ENCODE assay signal across 9 mouse cellular contexts in genomic region chr10:111508324-111509080, GRCm38 (mm10). TPM values are rescaled to one million over a fixed set of nuclear protein-coding genes. Genes with fewer than 3 reads are reported as not detected.
DNase-seq lines count a peak whose midpoint lies in the region; ATAC-seq and TF ChIP-seq lines count a peak whose summit lies in the region.
"Had no signal": no experiment of that assay in that cellular context is flagged by ENCODE, and none has a peak within 500 bp of the region (broad histone marks: within the 10 kb centered on the region; RNA-seq: fewer than 3 reads in every experiment).

No protein-coding gene starts in this region.

- no peaks in the 10 kb centered on the region for H3K9me3 ChIP-seq in heart, embryonic 14.5 days (ENCODE audit: control insufficient read depth, low read length)
- H3K9me3 ChIP-seq in G1E (replicated peaks) = no peaks in the 10 kb centered on the region
- H3K9me3 ChIP-seq in hindbrain, embryonic 13.5 days = no peaks in the 10 kb centered on the region
- H3K9me3 ChIP-seq in midbrain, embryonic 13.5 days = no peaks in the 10 kb centered on the region

- H3K4me3 ChIP-seq in heart, embryonic 14.5 days (ENCODE audit: control insufficient read depth in 1 of 2, insufficient read depth in 1 of 2, low read depth in 1 of 2, low read length in 2 of 2) = peak overlapping the region; percentile 77 to 89
- H3K4me3 ChIP-seq in G1E (ENCODE audit: low read depth, low read length) = peak overlapping the region; percentile 94; the same call in 1 of the 2 replicates
- H3K4me3 ChIP-seq in hindbrain, embryonic 13.5 days = peak overlapping the region; percentile 82
- peak overlapping the region; percentile 67 for H3K4me3 ChIP-seq in midbrain, embryonic 13.5 days (replicated peaks)

- H3K27me3 ChIP-seq in heart, embryonic 14.5 days (ENCODE audit: control insufficient read depth, insufficient read depth, low read length) = no peaks in the 10 kb centered on the region
- H3K27me3 ChIP-seq in G1E (ENCODE audit: insufficient read depth, low read length) = no peaks in the 10 kb centered on the region
- no peaks in the 10 kb centered on the region for H3K27me3 ChIP-seq in hindbrain, embryonic 13.5 days
- H3K27me3 ChIP-seq in midbrain, embryonic 13.5 days = peaks cover 22% of the 10 kb centered on the region; the same call in 1 of the 2 replicates
- H3K27me3 ChIP-seq: Patski had no signal

- H3K4me1 ChIP-seq in heart, embryonic 14.5 days (ENCODE audit: control insufficient read depth in 2 of 2, insufficient read depth in 2 of 2, low read length in 2 of 2) = peaks cover 10 to 43% of the 10 kb centered on the region in 2 experiments
- peaks cover 50% of the 10 kb centered on the region for H3K4me1 ChIP-seq in G1E (ENCODE audit: insufficient read depth, low read depth, low read length)
- H3K4me1 ChIP-seq in hindbrain, embryonic 13.5 days (replicated peaks) = peaks cover 34% of the 10 kb centered on the region
- peaks cover 23% of the 10 kb centered on the region for H3K4me1 ChIP-seq in midbrain, embryonic 13.5 days (replicated peaks)

- peak overlapping the region; percentile 97 for H3K9ac ChIP-seq in heart, embryonic 14.5 days (ENCODE audit: low read length)
- peak overlapping the region; percentile 98 for H3K9ac ChIP-seq in hindbrain, embryonic 13.5 days
- H3K9ac ChIP-seq in midbrain, embryonic 13.5 days (replicated peaks) = peak overlapping the region; percentile 88

- 11% methylated on average over 7 of the region's 7 CpGs for WGBS in heart, embryonic 14.5 days
- WGBS in hindbrain, embryonic 13.5 days = 9% methylated on average over 7 of the region's 7 CpGs
- 7% methylated on average over 7 of the region's 7 CpGs for WGBS in midbrain, embryonic 13.5 days

- H3K36me3 ChIP-seq in heart, embryonic 14.5 days (ENCODE audit: control insufficient read depth, insufficient read depth, low read length) = no peaks in the 10 kb centered on the region; the same call in 1 of the 2 replicates
- H3K36me3 ChIP-seq in G1E (replicated peaks) = peaks cover 7% of the 10 kb centered on the region
- H3K36me3 ChIP-seq in hindbrain, embryonic 13.5 days = no peaks in the 10 kb centered on the region
- no peaks in the 10 kb centered on the region for H3K36me3 ChIP-seq in midbrain, embryonic 13.5 days

- DNase-seq in heart, postnatal 10 days = no peak
- no peak for DNase-seq in G1E (ENCODE audit: low spot score)
- DNase-seq in adrenal gland, postnatal 4 days (ENCODE audit: low spot score in 2 of 2) = no peak
- DNase-seq in thymus, postnatal 25 days = no peak

- TF ChIP-seq CTCF in G1E (IDR thresholded peaks at IDR 0.05; ENCODE audit: low read depth, low read length) = no peak

- peak overlapping the region; percentile 87 for H3K4me2 ChIP-seq in heart, embryonic 14.5 days (ENCODE audit: low read length)
- peak overlapping the region; percentile 78 for H3K4me2 ChIP-seq in hindbrain, embryonic 13.5 days
- peak overlapping the region; percentile 71 for H3K4me2 ChIP-seq in midbrain, embryonic 13.5 days (replicated peaks)

- H3K27ac ChIP-seq in heart, embryonic 14.5 days (replicated peaks in 1 of 2; ENCODE audit: control insufficient read depth in 1 of 2, insufficient read depth in 1 of 2, low read depth in 2 of 2, low read length in 2 of 2) = peak overlapping the region in 1 of 2 experiments; percentile 95; a peak in 1 of 4 replicates
- H3K27ac ChIP-seq in hindbrain, embryonic 13.5 days = peak overlapping the region; percentile 95
- no peak overlapping the region for H3K27ac ChIP-seq in midbrain, embryonic 13.5 days

- no peak for ATAC-seq in heart, embryonic 14.5 days (ENCODE audit: insufficient number of reproducible peaks, insufficient read depth, low FRiP score, low read depth)
- no peak for ATAC-seq in G1E (ENCODE audit: extremely low read depth, insufficient number of reproducible peaks, low FRiP score, poor library complexity, severe bottlenecking)
- no peak for ATAC-seq in hindbrain, embryonic 13.5 days (ENCODE audit: low FRiP score)
- ATAC-seq in midbrain, embryonic 13.5 days = no peak
- ATAC-seq in activated CD4-positive, CD25-positive, alpha-beta regulatory T cell, adult 4 months = no peak
- ATAC-seq: Patski had no signal

- intact Hi-C loops in heart, postnatal 10 days (cut with DNase I) = loop anchor here (5.0 to 10.0 kb wide), 6 partner anchors 34 to 329 kb away; no protein-coding TSS in a partner anchor

RNA-seq across cellular contexts. Expression of gene Phlda1, which starts 2.4 kb away (rescaled TPM):
- 19.3 and 23.3 TPM in 2 replicates for polyA plus RNA-seq in heart, embryonic 14.5 days (2014; fragmentation: Nextera tagmentation; extraction: Ambion mirVana)
- 10 to 100 TPM; 16.9 to 20.8 TPM for total RNA-seq in heart, postnatal 10 days (2021)
- total RNA-seq in G1E (2014; fragmentation: Nextera tagmentation) = 17.4 and 23.5 TPM in 2 replicates
- 2.6 and 3.2 TPM in 2 replicates for total RNA-seq in G1E (2017)
- 43.1 and 53.2 TPM in 2 replicates for polyA plus RNA-seq in G1E (2012)
- polyA plus RNA-seq in hindbrain, embryonic 13.5 days (2015; fragmentation: Nextera tagmentation; extraction: Ambion mirVana) = 65.6 and 70.9 TPM in 2 replicates
- 31.3 and 32.4 TPM in 2 replicates for polyA plus RNA-seq in midbrain, embryonic 13.5 days (2015; fragmentation: Nextera tagmentation; extraction: Ambion mirVana)
- 1 to 10 TPM; 4.9 to 5.6 TPM for polyA plus RNA-seq in activated CD4-positive, CD25-positive, alpha-beta regulatory T cell, adult 4 months (2017; shearing (Covaris generic))
- total RNA-seq in adrenal gland, postnatal 4 days (2021) = 10 to 100 TPM; 44.5 to 46.8 TPM

RNA-seq across cellular contexts. Expression of gene Nap1l1, which starts 35.5 kb away (rescaled TPM):
- polyA plus RNA-seq in heart, embryonic 14.5 days (2014; fragmentation: Nextera tagmentation; extraction: Ambion mirVana) = 124 and 133 TPM in 2 replicates
- 10 to 100 TPM; 82.6 to 85.2 TPM for total RNA-seq in heart, postnatal 10 days (2021)
- total RNA-seq in G1E (2014; fragmentation: Nextera tagmentation) = 541 and 552 TPM in 2 replicates
- total RNA-seq in G1E (2017) = 281 and 370 TPM in 2 replicates
- 199 and 223 TPM in 2 replicates for polyA plus RNA-seq in G1E (2012)
- 207 and 215 TPM in 2 replicates for polyA plus RNA-seq in hindbrain, embryonic 13.5 days (2015; fragmentation: Nextera tagmentation; extraction: Ambion mirVana)
- 239 and 255 TPM in 2 replicates for polyA plus RNA-seq in midbrain, embryonic 13.5 days (2015; fragmentation: Nextera tagmentation; extraction: Ambion mirVana)
- polyA plus RNA-seq in activated CD4-positive, CD25-positive, alpha-beta regulatory T cell, adult 4 months (2017; shearing (Covaris generic)) = 100 to 1,000 TPM; 155 to 159 TPM
- total RNA-seq in adrenal gland, postnatal 4 days (2021) = 100 to 1,000 TPM; 213 to 250 TPM
